18 mouse cellular contexts compared by ENCODE assay signal in the genomic region with DNA sequence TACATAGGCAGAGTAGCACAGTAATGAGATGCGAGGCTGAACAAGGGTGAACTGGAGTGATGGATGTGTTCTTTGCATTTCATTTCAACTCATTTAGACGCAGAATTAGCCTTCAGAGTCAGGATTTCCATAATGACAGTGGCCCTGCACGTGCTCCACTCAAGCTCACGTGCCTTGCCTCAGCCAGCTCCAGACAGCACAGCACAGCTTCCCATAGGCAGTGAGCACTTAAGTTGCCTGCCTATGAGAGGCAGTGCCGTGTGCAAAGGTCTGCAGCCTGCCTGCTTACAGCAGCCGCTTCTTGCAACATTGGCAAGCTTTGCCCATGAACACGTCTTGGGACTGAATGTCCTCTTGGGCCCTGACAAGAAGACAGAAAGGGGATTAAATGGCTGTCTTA. TPM values are rescaled to one million over a fixed set of nuclear protein-coding genes. Genes with fewer than 3 reads are reported as not detected.
DNase-seq lines count a peak whose midpoint lies in the region; ATAC-seq and TF ChIP-seq lines count a peak whose summit lies in the region.
"Had no signal": no experiment of that assay in that cellular context is flagged by ENCODE, and none has a peak within 500 bp of the region (broad histone marks: within the 10 kb centered on the region; RNA-seq: fewer than 3 reads in every experiment).

No protein-coding gene starts in this region.

- no peak for TF ChIP-seq POLR2A in cerebellum, adult 2 months (IDR thresholded peaks at IDR 0.05; ENCODE audit: borderline replicate concordance, insufficient read depth, low read length)

- no peaks in the 10 kb centered on the region for H3K36me3 ChIP-seq in forebrain, embryonic 11.5 days (ENCODE audit: control insufficient read depth, insufficient read depth, low read length)
- no peaks in the 10 kb centered on the region for H3K36me3 ChIP-seq in forebrain, embryonic 10.5 days (replicated peaks)
- H3K36me3 ChIP-seq in forebrain, embryonic 16.5 days (ENCODE audit: control insufficient read depth, insufficient read depth), result no peaks in the 10 kb centered on the region
- H3K36me3 ChIP-seq in midbrain, embryonic 13.5 days, result no peaks in the 10 kb centered on the region
- no peaks in the 10 kb centered on the region for H3K36me3 ChIP-seq in liver, postnatal 0 days (replicated peaks; ENCODE audit: insufficient read depth, low read length)
- H3K36me3 ChIP-seq: G1E; heart, embryonic 13.5 days; kidney, embryonic 15.5 days had no signal

- no peak for TF ChIP-seq CTCF in liver, postnatal 0 days (IDR thresholded peaks at IDR 0.05; ENCODE audit: low read depth)
- no peak for TF ChIP-seq CTCF in cerebellum, adult 2 months (IDR thresholded peaks at IDR 0.05; ENCODE audit: borderline replicate concordance, insufficient read depth, low read depth, low read length)

- H3K4me1 ChIP-seq in forebrain, embryonic 11.5 days (replicated peaks; ENCODE audit: control insufficient read depth, insufficient read depth, low read length), result no peaks in the 10 kb centered on the region
- peaks cover 12% of the 10 kb centered on the region for H3K4me1 ChIP-seq in forebrain, embryonic 10.5 days
- no peaks in the 10 kb centered on the region for H3K4me1 ChIP-seq in forebrain, embryonic 16.5 days (replicated peaks; ENCODE audit: control insufficient read depth, insufficient read depth, low read length)
- H3K4me1 ChIP-seq in midbrain, embryonic 13.5 days (replicated peaks), result peaks cover 23% of the 10 kb centered on the region
- H3K4me1 ChIP-seq in liver, postnatal 0 days (ENCODE audit: insufficient read depth), result peaks cover 21% of the 10 kb centered on the region
- no peaks in the 10 kb centered on the region; the same call in 1 of the 2 replicates for H3K4me1 ChIP-seq in cerebellum, adult 2 months (ENCODE audit: control insufficient read depth, insufficient read depth, low read length)

- no peak overlapping the region for H3K4me2 ChIP-seq in forebrain, embryonic 11.5 days (ENCODE audit: low read depth, low read length, severe bottlenecking)
- no peak overlapping the region for H3K4me2 ChIP-seq in forebrain, embryonic 16.5 days (ENCODE audit: low read length)
- H3K4me2 ChIP-seq in midbrain, embryonic 13.5 days (replicated peaks), result no peak overlapping the region
- no peak overlapping the region for H3K4me2 ChIP-seq in liver, postnatal 0 days (ENCODE audit: low read depth, low read length)
- H3K4me2 ChIP-seq: heart, embryonic 13.5 days; kidney, embryonic 15.5 days had no signal

- no peak overlapping the region for H3K9ac ChIP-seq in forebrain, embryonic 11.5 days (ENCODE audit: low read length)
- H3K9ac ChIP-seq in forebrain, embryonic 16.5 days (replicated peaks; ENCODE audit: low read depth, low read length), result no peak overlapping the region
- no peak overlapping the region for H3K9ac ChIP-seq in midbrain, embryonic 13.5 days (replicated peaks)
- no peak overlapping the region for H3K9ac ChIP-seq in liver, postnatal 0 days (replicated peaks)
- H3K9ac ChIP-seq: heart, embryonic 13.5 days; kidney, embryonic 15.5 days; liver, embryonic 14.5 days had no signal

- no peaks in the 10 kb centered on the region for H3K27me3 ChIP-seq in forebrain, embryonic 11.5 days (ENCODE audit: control insufficient read depth, insufficient read depth, low read length)
- no peaks in the 10 kb centered on the region for H3K27me3 ChIP-seq in forebrain, embryonic 10.5 days (ENCODE audit: poor library complexity, severe bottlenecking)
- H3K27me3 ChIP-seq in forebrain, embryonic 16.5 days (replicated peaks; ENCODE audit: control insufficient read depth, insufficient read depth, low read length), result no peaks in the 10 kb centered on the region
- no peaks in the 10 kb centered on the region; the same call in 1 of the 2 replicates for H3K27me3 ChIP-seq in midbrain, embryonic 13.5 days
- no peaks in the 10 kb centered on the region for H3K27me3 ChIP-seq in liver, postnatal 0 days (ENCODE audit: insufficient read depth, low read length)
- H3K27me3 ChIP-seq in cerebellum, adult 2 months (ENCODE audit: control insufficient read depth, insufficient read depth, low read length), result no peaks in the 10 kb centered on the region
- H3K27me3 ChIP-seq: heart, embryonic 13.5 days; kidney, embryonic 15.5 days had no signal

- no peak overlapping the region for H3K4me3 ChIP-seq in forebrain, embryonic 11.5 days (ENCODE audit: low read depth, low read length)
- no peak overlapping the region for H3K4me3 ChIP-seq in forebrain, embryonic 10.5 days
- no peak overlapping the region for H3K4me3 ChIP-seq in forebrain, embryonic 16.5 days (replicated peaks; ENCODE audit: low read length)
- no peak overlapping the region for H3K4me3 ChIP-seq in midbrain, embryonic 13.5 days (replicated peaks)
- no peak overlapping the region for H3K4me3 ChIP-seq in liver, postnatal 0 days (ENCODE audit: low read depth, low read length)
- H3K4me3 ChIP-seq in cerebellum, adult 2 months (replicated peaks; ENCODE audit: insufficient read depth, low read depth, low read length), result no peak overlapping the region
- H3K4me3 ChIP-seq: erythroblast, embryonic 14.5 days; heart, embryonic 13.5 days; kidney, embryonic 15.5 days had no signal

- H3K9me3 ChIP-seq in forebrain, embryonic 11.5 days (ENCODE audit: control insufficient read depth, low read length), result no peaks in the 10 kb centered on the region
- no peaks in the 10 kb centered on the region for H3K9me3 ChIP-seq in forebrain, embryonic 10.5 days
- H3K9me3 ChIP-seq in forebrain, embryonic 16.5 days (ENCODE audit: control insufficient read depth, low read length), result no peaks in the 10 kb centered on the region
- H3K9me3 ChIP-seq in midbrain, embryonic 13.5 days, result no peaks in the 10 kb centered on the region
- H3K9me3 ChIP-seq in liver, postnatal 0 days (ENCODE audit: low read length), result no peaks in the 10 kb centered on the region
- H3K9me3 ChIP-seq: G1E; heart, embryonic 13.5 days; kidney, embryonic 15.5 days had no signal

- peak; percentile 87 for ATAC-seq in forebrain, embryonic 11.5 days (replicated peaks; ENCODE audit: low FRiP score)
- peak; percentile 96 for ATAC-seq in forebrain, embryonic 16.5 days
- ATAC-seq in midbrain, embryonic 13.5 days, result peak; percentile 93
- no peak for ATAC-seq in liver, postnatal 0 days

- no peak for DNase-seq in forebrain, embryonic 11.5 days (ENCODE audit: low spot score)
- no peak for DNase-seq in forebrain, embryonic 10.5 days (ENCODE audit: extremely low spot score, low spot score)
- DNase-seq in ZHBTc4 (ENCODE audit: low read depth, low spot score), result peak; percentile 55
- DNase-seq in liver, postnatal 0 days, result no peak
- DNase-seq in cerebellum, adult 2 months, result no peak
- no peak for DNase-seq in retina, embryonic 14.5 days (ENCODE audit: low spot score)
- DNase-seq: cerebellum, postnatal 36 days; gastrocnemius, postnatal 10 days; lung, postnatal 4 days; retina, postnatal 1 day; thymus, postnatal 25 days had no signal

- no peak overlapping the region for H3K27ac ChIP-seq in forebrain, embryonic 11.5 days (ENCODE audit: low read depth, low read length)
- no peak overlapping the region for H3K27ac ChIP-seq in forebrain, embryonic 10.5 days
- H3K27ac ChIP-seq in forebrain, embryonic 16.5 days (ENCODE audit: low read length), result no peak overlapping the region
- H3K27ac ChIP-seq in midbrain, embryonic 13.5 days, result peak overlapping the region; percentile 48
- H3K27ac ChIP-seq in liver, postnatal 0 days (ENCODE audit: low read depth), result no peak overlapping the region
- H3K27ac ChIP-seq in cerebellum, adult 2 months (ENCODE audit: insufficient read depth, low read length), result no peak overlapping the region
- H3K27ac ChIP-seq: heart, embryonic 13.5 days; kidney, embryonic 15.5 days; liver, embryonic 14.5 days had no signal

- WGBS in forebrain, embryonic 11.5 days, result 66% methylated on average over 7 of the region's 7 CpGs
- WGBS in forebrain, embryonic 10.5 days, result 84% methylated on average over 7 of the region's 7 CpGs
- WGBS in forebrain, embryonic 16.5 days, result 31% methylated on average over 7 of the region's 7 CpGs
- 30% methylated on average over 7 of the region's 7 CpGs for WGBS in midbrain, embryonic 13.5 days
- 87% methylated on average over 7 of the region's 7 CpGs for WGBS in liver, postnatal 0 days (ENCODE audit: insufficient replicate concordance)
- 74% methylated on average over 7 of the region's 7 CpGs for WGBS in cerebellum, adult 2 months

- TF ChIP-seq EP300 in liver, postnatal 0 days (IDR thresholded peaks at IDR 0.05; ENCODE audit: low read depth), result no peak

RNA-seq across cellular contexts. Expression of a gene that starts 54.0 kb away (rescaled TPM):
- polyA plus RNA-seq in forebrain, embryonic 11.5 days (2014; fragmentation: Nextera tagmentation; extraction: Ambion mirVana), result 8.7 and 10.2 TPM in 2 replicates
- polyA plus RNA-seq in forebrain, embryonic 10.5 days (2016; fragmentation: Nextera tagmentation; extraction: Ambion mirVana), result 2.4 and 2.5 TPM in 2 replicates
- 20.8 and 21.3 TPM in 2 replicates for polyA plus RNA-seq in forebrain, embryonic 16.5 days (2015; fragmentation: Nextera tagmentation; extraction: Ambion mirVana)
- 14.2 and 15.9 TPM in 2 replicates for polyA plus RNA-seq in midbrain, embryonic 13.5 days (2015; fragmentation: Nextera tagmentation; extraction: Ambion mirVana)
- 7.0 and 10.0 TPM in 2 replicates for polyA plus RNA-seq in liver, postnatal 0 days (2015; fragmentation: Nextera tagmentation; extraction: Ambion mirVana)
- 58.0 and 69.3 TPM in 2 replicates for polyA plus RNA-seq in cerebellum, adult 2 months (2012; rRNA removed)
